Mouse (Mus musculus) megakaryocyte, embryonic 14.5 days (primary cell): ENCODE measurements around the gene Gm10354.
"Not testable (repeated sequence)": the region's sequence is repeated elsewhere in the genome, so short reads cannot be mapped to it uniquely, and the experiment has no call there.

Experiments
- FLI1 ChIP-seq: IDR thresholded peaks from 2 replicates; pipeline ENCODE4 v1.6.1; 2012; ENCODE audit warnings: low read length, inconsistent platforms, mixed read lengths
- GATA1 ChIP-seq: IDR thresholded peaks from 3 replicates; pipeline ENCODE4 v1.6.1; 2012; ENCODE audit warnings: mixed read lengths, low read length, inconsistent platforms, borderline replicate concordance

DNA sequence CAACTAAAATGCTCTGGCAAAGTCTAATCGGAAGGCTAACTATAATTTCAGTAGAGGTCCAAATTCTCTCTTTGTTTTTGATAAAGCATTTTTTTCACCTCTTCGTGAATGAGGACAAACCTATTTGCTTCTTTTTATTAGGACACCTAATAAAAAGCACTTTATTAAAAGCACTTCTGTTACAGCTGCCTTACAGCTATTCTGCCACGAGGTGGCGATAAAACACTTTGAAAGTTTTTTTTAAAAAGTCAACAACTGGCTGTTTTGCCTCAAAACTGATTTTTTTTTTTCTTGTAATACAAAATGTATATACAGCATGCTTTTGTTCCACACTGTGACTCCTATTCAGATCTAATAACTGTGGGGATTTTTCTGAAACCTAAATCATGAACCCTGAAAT, 51.7 kb downstream of the Gm10354 start:
- TF ChIP-seq FLI1, GATA1: not testable (repeated sequence)
